Mouse (Mus musculus): ENCODE measurements at regions not wholly inside any gene's neighbourhood (a gene's known extent, or its start where the extent isn't known, plus 50 kb on each side); places are given as distances from the start of the nearest gene placed in this dataset.

DNA sequence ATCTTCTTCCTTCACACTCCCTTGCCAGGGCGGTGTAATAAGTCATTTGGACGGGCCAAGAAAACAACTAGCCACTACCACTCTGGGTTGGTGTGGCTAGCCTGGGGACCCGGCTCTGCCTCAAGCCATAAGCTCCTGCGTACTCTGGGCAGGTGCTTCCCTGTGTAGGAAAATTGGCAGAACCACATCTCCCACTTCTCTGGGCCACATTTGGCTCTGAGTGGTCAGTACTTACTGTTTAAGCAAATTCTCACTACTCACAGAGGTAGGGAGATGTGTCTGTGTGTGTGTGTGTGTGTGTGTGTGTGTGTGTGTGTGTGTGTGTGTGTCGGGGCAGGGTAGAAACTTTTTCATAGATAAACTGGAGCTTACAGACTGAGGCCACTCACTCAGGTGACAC lies 262.6 kb upstream of the N4bp1 start:
- no peak overlapping the region for H3K27ac ChIP-seq (ENCODE audit: low read depth, low read length)
- peaks cover 4% of the 10 kb centered on the region; the same call in 1 of the 2 replicates for H3K4me1 ChIP-seq (ENCODE audit: control insufficient read depth, insufficient read depth, low read length)
- DNase-seq (ENCODE audit: low spot score): no peak
- WGBS: 81% methylated on average over 5 of the region's 5 CpGs
- H3K9me3 ChIP-seq (ENCODE audit: control insufficient read depth, low read length): no peaks in the 10 kb centered on the region
- no peak overlapping the region for H3K4me2 ChIP-seq (ENCODE audit: low read depth)
- no peaks in the 10 kb centered on the region for H3K27me3 ChIP-seq (ENCODE audit: control insufficient read depth, insufficient read depth, low read length)
- no peak overlapping the region for H3K9ac ChIP-seq (ENCODE audit: low read length)
- no peak for ATAC-seq (ENCODE audit: insufficient read depth, low FRiP score, low TSS enrichment)
- no peaks in the 10 kb centered on the region for H3K36me3 ChIP-seq (ENCODE audit: control insufficient read depth, insufficient read depth, low read length)
- H3K4me3 ChIP-seq (ENCODE audit: low read depth, low read length): no peak overlapping the region

DNA sequence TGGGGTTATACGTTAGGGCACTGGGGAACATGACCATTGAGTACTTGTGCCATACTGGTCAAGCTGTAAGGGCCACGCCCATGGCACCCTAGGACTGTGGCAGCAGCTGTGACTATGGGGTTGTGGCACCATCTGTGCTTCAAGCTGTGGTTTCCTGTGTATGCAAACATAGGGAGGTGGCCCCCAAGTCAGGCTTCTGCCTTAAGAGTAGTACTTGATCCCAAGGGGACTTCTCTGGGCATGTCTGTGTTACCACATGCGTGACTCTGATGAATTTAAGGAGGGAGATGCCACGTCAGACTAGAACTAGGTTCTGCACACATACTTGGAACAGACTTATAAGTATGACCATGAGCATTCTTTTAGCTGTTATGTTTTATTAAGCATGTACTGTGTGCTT lies 252.4 kb upstream of the N4bp1 start:
- Histone ChIP-seq H3K4me3 (ENCODE audit: low read depth, low read length) (no peak overlapping the region), H3K4me1 (ENCODE audit: control insufficient read depth, insufficient read depth, low read length) (no peaks in the 10 kb centered on the region), H3K36me3 (ENCODE audit: control insufficient read depth, insufficient read depth, low read length) (no peaks in the 10 kb centered on the region), H3K9ac (ENCODE audit: low read length) (no peak overlapping the region), H3K27ac (ENCODE audit: low read depth, low read length) (no peak overlapping the region), H3K9me3 (ENCODE audit: control insufficient read depth, low read length) (no peaks in the 10 kb centered on the region), H3K4me2 (ENCODE audit: low read depth) (no peak overlapping the region), H3K27me3 (ENCODE audit: control insufficient read depth, insufficient read depth, low read length) (no peaks in the 10 kb centered on the region)
- DNase-seq (ENCODE audit: low spot score) (no peak), ATAC-seq (ENCODE audit: insufficient read depth, low FRiP score, low TSS enrichment) (no peak)
- 92% methylated on average over 4 of the region's 4 CpGs for WGBS

DNA sequence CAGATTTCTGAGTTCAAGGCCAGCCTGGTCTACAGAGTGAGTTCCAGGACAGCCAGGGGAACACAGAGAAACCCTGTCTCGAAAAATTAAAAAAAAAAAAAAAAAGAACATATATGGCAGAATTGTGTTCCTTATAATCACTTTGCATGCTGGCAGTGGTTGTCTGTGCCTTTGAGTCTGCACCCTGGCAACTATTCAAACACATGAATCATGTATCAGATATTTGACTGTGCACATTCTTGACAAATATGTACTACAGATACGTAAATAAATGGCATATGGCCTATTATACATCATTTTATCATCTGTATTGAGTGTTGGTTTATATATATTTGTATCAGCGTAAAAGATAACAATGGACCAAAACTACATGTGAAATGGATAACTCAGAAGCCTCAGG lies 246.7 kb upstream of the N4bp1 start:
- WGBS: 85% methylated on average over 3 of the region's 3 CpGs
- Histone ChIP-seq H3K9me3 (ENCODE audit: control insufficient read depth, low read length) (no peaks in the 10 kb centered on the region), H3K4me1 (ENCODE audit: control insufficient read depth, insufficient read depth, low read length) (no peaks in the 10 kb centered on the region), H3K36me3 (ENCODE audit: control insufficient read depth, insufficient read depth, low read length) (no peaks in the 10 kb centered on the region), H3K27me3 (ENCODE audit: control insufficient read depth, insufficient read depth, low read length) (no peaks in the 10 kb centered on the region), H3K27ac (ENCODE audit: low read depth, low read length) (no peak overlapping the region), H3K4me2 (ENCODE audit: low read depth) (no peak overlapping the region), H3K4me3 (ENCODE audit: low read depth, low read length) (no peak overlapping the region), H3K9ac (ENCODE audit: low read length) (no peak overlapping the region)
- DNase-seq (ENCODE audit: low spot score): no peak
- ATAC-seq (ENCODE audit: insufficient read depth, low FRiP score, low TSS enrichment): no peak

DNA sequence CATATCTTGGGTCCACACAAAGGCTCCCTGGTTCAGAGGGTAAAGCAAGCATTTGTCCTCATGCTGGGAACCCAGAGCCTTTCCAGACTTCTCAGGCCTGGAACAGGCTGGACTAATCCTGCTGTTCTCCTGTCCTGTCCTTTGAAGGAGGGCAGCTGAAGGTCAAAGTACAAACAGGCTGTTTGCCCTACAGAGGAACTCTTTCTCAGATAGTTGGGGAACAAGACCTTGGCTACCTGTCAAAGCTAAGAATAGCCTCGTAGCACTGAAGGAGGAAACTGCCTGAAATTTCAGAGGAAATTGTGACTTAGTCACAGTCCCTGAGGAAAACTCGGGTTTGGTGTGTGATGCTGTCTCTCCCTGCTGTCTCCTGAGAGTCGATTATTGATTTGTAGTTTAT lies 245.6 kb upstream of the N4bp1 start:
- WGBS: 74% methylated on average over 3 of the region's 3 CpGs
- Histone ChIP-seq H3K36me3 (ENCODE audit: control insufficient read depth, insufficient read depth, low read length) (no peaks in the 10 kb centered on the region), H3K4me2 (ENCODE audit: low read depth) (no peak overlapping the region), H3K9me3 (ENCODE audit: control insufficient read depth, low read length) (no peaks in the 10 kb centered on the region), H3K9ac (ENCODE audit: low read length) (no peak overlapping the region), H3K27me3 (ENCODE audit: control insufficient read depth, insufficient read depth, low read length) (no peaks in the 10 kb centered on the region), H3K27ac (ENCODE audit: low read depth, low read length) (no peak overlapping the region), H3K4me3 (ENCODE audit: low read depth, low read length) (no peak overlapping the region), H3K4me1 (ENCODE audit: control insufficient read depth, insufficient read depth, low read length) (no peaks in the 10 kb centered on the region)
- ATAC-seq (ENCODE audit: insufficient read depth, low FRiP score, low TSS enrichment): no peak
- no peak for DNase-seq (ENCODE audit: low spot score)

DNA sequence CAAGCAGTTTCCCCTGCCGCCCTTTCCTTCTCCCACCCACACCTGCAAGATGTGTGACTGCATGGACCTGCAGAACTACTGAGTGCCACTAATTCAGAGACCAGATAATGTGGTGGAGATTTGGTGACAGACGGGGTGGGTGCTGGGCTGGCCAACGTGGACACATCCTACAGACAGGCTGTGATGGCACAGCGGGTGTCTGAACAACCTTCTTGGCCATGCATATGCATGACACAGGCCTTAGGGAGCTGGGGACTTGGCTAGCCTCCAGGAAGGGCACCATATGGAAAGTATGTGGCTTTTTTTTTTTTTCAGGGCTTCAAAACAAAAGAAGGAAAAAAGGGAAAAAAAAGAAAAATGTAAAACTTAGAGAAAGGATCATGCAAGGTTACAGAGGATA lies 243.5 kb upstream of the N4bp1 start:
- no peak overlapping the region for H3K9ac ChIP-seq (ENCODE audit: low read length)
- H3K27ac ChIP-seq (ENCODE audit: low read depth, low read length): no peak overlapping the region
- ATAC-seq (ENCODE audit: insufficient read depth, low FRiP score, low TSS enrichment) (no peak), DNase-seq (ENCODE audit: low spot score) (no peak)
- H3K36me3 ChIP-seq (ENCODE audit: control insufficient read depth, insufficient read depth, low read length): no peaks in the 10 kb centered on the region
- WGBS: 64% methylated on average over 4 of the region's 4 CpGs
- H3K4me3 ChIP-seq (ENCODE audit: low read depth, low read length): no peak overlapping the region
- H3K9me3 ChIP-seq (ENCODE audit: control insufficient read depth, low read length): no peaks in the 10 kb centered on the region
- no peak overlapping the region for H3K4me2 ChIP-seq (ENCODE audit: low read depth)
- H3K4me1 ChIP-seq (ENCODE audit: control insufficient read depth, insufficient read depth, low read length): no peaks in the 10 kb centered on the region
- H3K27me3 ChIP-seq (ENCODE audit: control insufficient read depth, insufficient read depth, low read length): no peaks in the 10 kb centered on the region

GRCm38 (mm10) chr8:87116190-87116765 lies 231.2 kb upstream of the N4bp1 start:
- Histone ChIP-seq H3K36me3 (ENCODE audit: control insufficient read depth, insufficient read depth, low read length) (no peaks in the 10 kb centered on the region), H3K9me3 (ENCODE audit: control insufficient read depth, low read length) (no peaks in the 10 kb centered on the region), H3K9ac (ENCODE audit: low read length) (no peak overlapping the region), H3K4me1 (ENCODE audit: control insufficient read depth, insufficient read depth, low read length) (peaks cover 4% of the 10 kb centered on the region; the same call in 1 of the 2 replicates), H3K27me3 (ENCODE audit: control insufficient read depth, insufficient read depth, low read length) (no peaks in the 10 kb centered on the region), H3K27ac (ENCODE audit: low read depth, low read length) (0 out of 2 replicates have a peak overlapping the region, but pooled peaks have one; percentile 14), H3K4me2 (ENCODE audit: low read depth) (no peak overlapping the region), H3K4me3 (ENCODE audit: low read depth, low read length) (no peak overlapping the region)
- 49% methylated on average over 14 of the region's 14 CpGs for WGBS
- no peak for ATAC-seq (ENCODE audit: insufficient read depth, low FRiP score, low TSS enrichment)
- DNase-seq (ENCODE audit: low spot score): no peak

- no peaks in the 10 kb centered on the region for H3K36me3 ChIP-seq (ENCODE audit: control insufficient read depth, insufficient read depth, low read length)
- no peaks in the 10 kb centered on the region for H3K9me3 ChIP-seq (ENCODE audit: control insufficient read depth, low read length)
- H3K4me1 ChIP-seq (ENCODE audit: control insufficient read depth, insufficient read depth, low read length): peaks cover 4% of the 10 kb centered on the region; the same call in 1 of the 2 replicates
- H3K4me3 ChIP-seq (ENCODE audit: low read depth, low read length): no peak overlapping the region
- WGBS: 83% methylated on average over 7 of the region's 7 CpGs
- DNase-seq (ENCODE audit: low spot score) (no peak), ATAC-seq (ENCODE audit: insufficient read depth, low FRiP score, low TSS enrichment) (no peak)
- H3K4me2 ChIP-seq (ENCODE audit: low read depth): no peak overlapping the region
- H3K27ac ChIP-seq (ENCODE audit: low read depth, low read length): no peak overlapping the region
- H3K9ac ChIP-seq (ENCODE audit: low read length): no peak overlapping the region
- no peaks in the 10 kb centered on the region for H3K27me3 ChIP-seq (ENCODE audit: control insufficient read depth, insufficient read depth, low read length)
These were observed 227.3 kb upstream of the N4bp1 start for GRCm38 (mm10) chr8:87112355-87112754.

GRCm38 (mm10) chr8:87105106-87105505 lies 220.0 kb upstream of the N4bp1 start:
- Histone ChIP-seq H3K27me3 (ENCODE audit: control insufficient read depth, insufficient read depth, low read length) (no peaks in the 10 kb centered on the region), H3K36me3 (ENCODE audit: control insufficient read depth, insufficient read depth, low read length) (no peaks in the 10 kb centered on the region), H3K27ac (ENCODE audit: low read depth, low read length) (no peak overlapping the region), H3K9ac (ENCODE audit: low read length) (no peak overlapping the region), H3K9me3 (ENCODE audit: control insufficient read depth, low read length) (no peaks in the 10 kb centered on the region), H3K4me1 (ENCODE audit: control insufficient read depth, insufficient read depth, low read length) (no peaks in the 10 kb centered on the region), H3K4me2 (ENCODE audit: low read depth) (no peak overlapping the region), H3K4me3 (ENCODE audit: low read depth, low read length) (no peak overlapping the region)
- 56% methylated on average over 7 of the region's 7 CpGs for WGBS
- DNase-seq (ENCODE audit: low spot score): no peak
- no peak for ATAC-seq (ENCODE audit: insufficient read depth, low FRiP score, low TSS enrichment)

- H3K9me3 ChIP-seq (ENCODE audit: control insufficient read depth, low read length): no peaks in the 10 kb centered on the region
- ATAC-seq (ENCODE audit: insufficient read depth, low FRiP score, low TSS enrichment) (no peak), DNase-seq (ENCODE audit: low spot score) (no peak)
- H3K4me1 ChIP-seq (ENCODE audit: control insufficient read depth, insufficient read depth, low read length): no peaks in the 10 kb centered on the region
- H3K27ac ChIP-seq (ENCODE audit: low read depth, low read length): no peak overlapping the region
- no peak overlapping the region for H3K4me3 ChIP-seq (ENCODE audit: low read depth, low read length)
- H3K4me2 ChIP-seq (ENCODE audit: low read depth): no peak overlapping the region
- H3K27me3 ChIP-seq (ENCODE audit: control insufficient read depth, insufficient read depth, low read length): no peaks in the 10 kb centered on the region
- H3K9ac ChIP-seq (ENCODE audit: low read length): no peak overlapping the region
- 69% methylated on average over 2 of the region's 2 CpGs for WGBS
- H3K36me3 ChIP-seq (ENCODE audit: control insufficient read depth, insufficient read depth, low read length): no peaks in the 10 kb centered on the region
These were observed 210.2 kb upstream of the N4bp1 start for GRCm38 (mm10) chr8:87095211-87095610.
